Mouse (Mus musculus) natural killer cell, adult 2 months (primary cell): ENCODE data around the gene Celsr2.

Source experiments
- DNase-seq, 2 experiments: peaks; one replicate each; pipeline ENCODE4 v3.0.0; 2022; ENCODE audit warnings: low spot score in 2 of 2

Gene Celsr2

GRCm38 (mm10) chr3:108411754-108412121 is 3.6 kb downstream of the Celsr2 start:
- DNase-seq, result no peak

- DNase-seq, result no peak
Measured at GRCm38 (mm10) chr3:108411026-108411753, 4.2 kb downstream of the Celsr2 start.

GRCm38 (mm10) chr3:108410359-108410714 is 5.0 kb downstream of the Celsr2 start:
- DNase-seq, result no peak

GRCm38 (mm10) chr3:108409656-108410358 is 5.5 kb downstream of the Celsr2 start:
- DNase-seq, result no peak

DNA sequence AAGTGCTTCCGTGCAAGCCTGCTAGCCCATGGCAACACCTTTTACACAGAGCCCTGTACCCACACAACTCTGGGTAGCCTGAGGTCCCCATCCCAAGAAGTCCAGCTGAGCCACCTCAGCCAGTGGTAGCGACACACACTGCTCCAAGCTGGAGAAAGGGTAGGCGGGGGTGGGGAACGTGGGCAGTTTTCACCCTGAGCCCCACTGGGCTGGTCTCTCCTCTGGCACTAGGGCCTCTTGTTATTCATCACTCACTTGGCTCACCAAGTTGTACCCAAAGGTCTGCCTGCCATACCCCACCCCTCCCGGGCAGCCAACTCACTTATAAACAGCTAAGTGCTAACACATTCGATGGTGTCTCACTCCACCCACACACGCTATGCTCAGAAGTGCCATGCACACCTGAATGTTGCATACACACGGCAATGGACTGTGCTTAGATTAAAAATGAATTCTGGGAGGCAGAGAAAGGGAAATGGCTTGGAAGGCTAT is 6.8 kb downstream of the Celsr2 start:
- DNase-seq, result no peak

DNA sequence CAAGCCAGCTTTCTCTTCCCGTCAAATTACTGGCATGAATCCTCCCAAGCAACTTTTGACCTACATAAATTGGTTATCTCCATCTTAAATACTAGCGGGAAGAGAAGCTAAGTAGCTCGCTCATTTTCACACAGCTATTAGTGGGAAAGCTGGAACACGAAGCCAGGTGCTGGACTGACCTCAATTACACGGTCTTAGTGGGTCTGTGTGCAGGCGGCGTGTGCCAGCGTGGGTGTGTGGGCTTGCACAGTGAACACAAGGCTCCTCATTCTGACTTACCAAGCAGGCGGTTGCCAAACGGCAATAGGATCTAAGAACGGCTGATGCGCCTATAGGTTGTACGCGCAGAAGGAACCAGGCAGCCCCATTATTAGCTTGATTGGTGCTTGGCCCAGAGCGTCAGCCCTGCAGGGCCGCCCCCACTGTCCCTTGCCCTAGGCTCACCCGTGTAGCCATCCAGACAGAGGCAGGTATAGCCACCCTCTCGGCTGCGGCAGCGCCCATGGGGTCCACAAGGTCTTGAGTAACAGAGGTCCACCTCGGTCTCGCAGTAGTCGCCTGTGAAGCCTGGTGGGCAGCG is 9.0 kb downstream of the Celsr2 start:
- DNase-seq, result no peak

DNA sequence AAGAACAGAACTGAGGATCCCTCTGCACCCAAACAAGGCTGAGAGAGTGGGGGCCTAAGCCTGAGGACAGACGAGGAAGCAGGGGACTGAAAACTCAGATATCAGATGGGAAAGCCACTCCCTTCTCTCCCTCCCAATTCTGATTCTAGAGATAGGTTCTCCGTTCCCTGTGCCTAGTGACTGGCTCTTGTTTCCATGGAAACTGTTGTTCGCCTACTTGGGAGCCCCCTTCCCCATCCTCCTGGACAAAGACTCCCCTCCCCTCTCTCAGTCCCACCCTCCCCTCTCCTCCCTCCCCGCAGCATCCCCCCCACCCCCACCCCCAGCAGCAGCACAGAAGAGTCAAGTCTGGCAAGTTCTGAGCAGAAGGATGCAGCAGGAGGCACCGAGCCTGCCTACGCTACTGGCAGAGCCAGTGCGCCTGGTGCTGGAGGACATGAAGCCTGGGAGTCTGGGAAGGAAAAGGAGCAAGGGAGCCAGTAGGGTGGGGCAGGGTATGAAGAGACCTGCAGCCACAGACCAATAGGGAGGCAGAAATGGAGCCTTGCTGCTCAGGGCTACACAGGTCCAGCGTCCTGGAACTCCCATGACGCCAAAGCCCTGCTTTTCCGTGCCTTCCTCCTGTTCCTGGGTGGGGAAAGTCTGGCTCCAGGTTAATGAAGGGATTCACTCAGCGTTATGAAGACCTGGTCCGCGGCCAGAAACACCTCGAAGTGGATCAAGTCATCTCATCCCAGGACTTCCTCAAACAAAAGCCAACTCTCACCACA is 9.6 kb downstream of the Celsr2 start:
- DNase-seq, result no peak

DNA sequence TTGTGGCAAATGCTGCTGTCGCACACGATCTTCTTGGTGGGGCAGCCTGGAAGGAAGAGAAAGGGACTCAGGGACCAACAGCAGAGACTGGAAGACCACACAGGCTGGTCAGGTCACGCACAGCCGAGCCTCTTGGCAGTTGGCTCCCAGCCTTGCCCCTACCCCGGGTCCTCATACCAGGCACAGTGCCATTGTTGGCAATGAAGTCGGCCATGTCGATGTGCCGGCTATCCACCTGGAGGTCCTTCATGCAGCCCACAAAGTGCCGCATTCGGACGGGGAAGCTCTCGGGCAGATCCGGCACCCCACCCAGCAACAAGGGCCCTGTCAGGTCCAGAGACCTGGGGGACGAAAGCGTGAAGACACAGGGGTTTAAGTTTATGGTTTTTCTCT is 12.8 kb downstream of the Celsr2 start:
- DNase-seq, result no peak

DNA sequence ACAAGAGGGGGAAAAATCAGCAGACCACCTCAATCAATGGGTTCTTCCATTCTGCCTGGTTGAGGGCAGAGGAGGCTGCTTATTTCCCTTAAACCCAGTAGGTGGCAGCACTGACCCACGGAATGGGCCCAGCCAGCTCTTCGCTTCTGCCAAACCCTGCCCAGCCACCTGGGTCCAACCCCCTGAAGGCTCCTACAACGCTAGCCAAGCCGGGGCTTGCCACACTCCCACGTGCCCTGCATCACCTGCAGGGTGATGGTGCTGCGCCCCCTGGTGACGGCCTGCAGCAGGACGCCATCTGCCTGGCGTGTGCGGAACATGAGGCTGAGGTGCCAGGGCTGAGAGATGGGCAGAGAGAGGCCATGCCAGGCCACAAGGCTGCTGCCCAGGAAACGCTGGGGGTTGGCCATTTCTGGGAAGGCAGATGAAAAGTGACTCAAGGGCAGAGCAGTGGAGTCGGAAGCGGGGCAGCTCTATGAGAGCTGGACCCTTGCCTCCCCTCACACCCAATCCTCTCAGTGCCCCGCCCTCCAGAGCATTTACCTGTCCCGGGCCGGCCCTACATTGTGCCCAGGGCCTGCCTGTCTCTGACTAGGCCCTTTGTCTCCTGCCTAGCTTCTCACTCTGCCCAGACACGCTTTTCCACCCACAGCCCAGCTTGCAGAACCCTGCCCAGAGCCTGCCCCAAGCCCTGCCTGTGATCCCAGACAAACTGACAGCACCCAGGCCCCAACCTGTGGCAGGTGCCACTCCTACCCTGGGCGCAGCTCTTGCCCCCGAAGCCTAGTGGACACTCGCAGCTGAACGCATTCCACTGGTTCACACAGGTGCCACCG is 13.4 kb downstream of the Celsr2 start:
- DNase-seq, result peak; percentile 83 to 94

GRCm38 (mm10) chr3:108400442-108400841 is 14.9 kb downstream of the Celsr2 start:
- no peak for DNase-seq

DNA sequence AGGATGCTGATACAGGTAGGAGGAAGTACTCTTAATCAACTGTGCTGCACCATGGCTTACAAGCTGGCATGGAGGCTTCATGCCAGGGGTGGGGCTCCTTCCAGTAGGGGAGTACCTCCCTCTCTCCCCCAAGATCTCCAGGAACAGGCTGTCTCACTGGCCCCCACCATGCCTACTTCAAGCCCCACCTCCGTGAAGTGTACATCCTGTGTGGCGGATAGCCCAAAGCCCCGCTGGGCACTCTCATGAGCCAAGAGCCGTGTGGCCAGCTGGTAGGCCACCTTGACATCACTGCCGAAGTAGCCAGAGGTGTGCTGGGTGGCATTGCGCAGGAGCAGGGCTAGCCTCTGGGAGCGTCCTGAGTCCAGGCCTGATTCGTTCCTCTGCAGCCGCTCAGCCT is 17.1 kb downstream of the Celsr2 start:
- DNase-seq, result no peak

GRCm38 (mm10) chr3:108392793-108393192 is 22.6 kb downstream of the Celsr2 start:
- no peak for DNase-seq

DNA sequence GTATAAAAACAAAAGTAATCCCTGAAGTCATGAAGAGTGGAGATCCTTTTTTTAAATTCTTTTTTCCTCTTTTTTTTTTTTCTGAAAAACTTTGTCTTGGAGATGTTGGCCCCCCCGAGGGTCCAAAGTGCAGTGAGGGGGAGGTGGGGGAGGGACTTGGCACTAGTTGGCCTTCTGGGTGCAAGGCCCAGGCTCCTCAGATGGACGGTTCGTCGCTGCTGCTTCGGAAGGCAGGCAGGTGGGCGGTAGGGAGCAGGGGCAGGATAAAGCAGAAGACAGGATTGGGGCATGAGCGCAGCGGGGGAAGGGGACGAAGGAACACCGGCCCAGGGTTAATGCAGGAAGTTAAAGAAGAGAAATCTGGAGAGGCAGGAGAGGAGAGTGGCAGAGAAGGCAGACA is 23.1 kb downstream of the Celsr2 start:
- no peak for DNase-seq

GRCm38 (mm10) chr3:108389111-108389545 is 26.2 kb downstream of the Celsr2 start:
- peak; percentile 93 to 96 for DNase-seq

GRCm38 (mm10) chr3:108386186-108386585 is 29.2 kb downstream of the Celsr2 start:
- no peak for DNase-seq

DNA sequence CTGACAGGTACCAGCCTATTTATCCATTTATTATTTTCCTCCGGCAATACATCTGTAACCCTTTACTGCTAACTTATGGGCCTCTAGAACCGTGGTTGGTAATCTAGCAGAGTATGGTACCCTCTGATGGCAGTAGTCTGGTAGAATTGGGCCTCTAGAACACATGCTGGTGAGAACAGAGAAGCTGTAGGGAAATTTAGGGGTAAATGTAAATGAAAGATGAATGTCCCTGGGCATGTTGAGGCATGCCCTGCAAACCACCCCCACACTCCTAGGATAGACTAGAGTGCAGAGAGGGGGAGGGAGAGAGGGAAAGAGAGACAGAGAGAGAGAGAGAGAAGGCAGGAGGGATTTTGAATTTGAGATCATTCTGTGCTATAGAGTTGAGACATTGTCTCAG is 30.9 kb downstream of the Celsr2 start:
- no peak for DNase-seq

DNA sequence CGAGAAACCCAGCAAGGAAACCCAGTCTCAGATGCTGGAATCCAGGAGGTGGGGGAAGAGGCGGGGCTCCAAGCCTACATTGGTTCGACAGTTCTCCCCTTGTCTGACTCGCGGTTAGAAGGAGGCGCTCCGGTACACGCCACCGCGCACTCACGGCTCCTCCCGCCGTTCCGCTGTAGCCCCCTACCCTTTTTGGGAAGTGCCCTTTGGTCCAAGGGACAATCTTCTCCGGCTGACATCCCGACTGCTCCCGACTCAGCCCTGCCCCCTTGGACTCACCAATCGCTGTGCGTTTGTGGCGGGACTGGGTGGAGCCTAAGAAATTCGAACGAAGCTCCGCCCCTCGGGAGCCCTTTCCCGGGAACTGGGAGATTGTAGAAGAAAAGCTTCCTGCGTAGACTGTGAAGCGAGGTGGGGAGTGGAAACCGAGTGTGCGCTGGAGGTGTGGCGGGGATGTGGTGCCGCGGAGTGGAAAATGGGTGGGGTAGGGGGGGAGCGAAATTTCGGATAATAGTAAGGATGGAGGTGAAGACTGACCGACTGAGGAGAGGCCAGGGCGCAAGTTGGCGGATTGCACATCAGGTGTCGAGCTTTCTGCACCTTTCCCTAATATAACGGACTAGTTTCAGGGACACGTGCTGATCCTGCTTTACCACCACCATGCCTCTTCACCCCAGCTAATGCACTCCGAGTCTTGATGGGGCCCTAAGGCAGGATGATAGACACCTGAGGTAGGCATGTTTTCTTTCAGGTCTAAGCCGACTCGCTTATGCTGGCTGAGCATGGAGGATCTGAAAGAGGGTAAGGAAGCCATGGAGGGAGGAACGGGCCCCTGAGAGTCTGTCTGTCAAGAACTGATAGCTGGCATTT is 31.6 kb downstream of the Celsr2 start, which contains the start of gene Psrc1:
Gene Psrc1 (plus strand): TSS at position 355 of the 870 bp plus-strand sequence.
- DNase-seq, result peak; percentile 18 to 23

- DNase-seq, result peak in 1 of 2 experiments; percentile 6
Measured at GRCm38 (mm10) chr3:108381945-108382875, 33.1 kb downstream of the Celsr2 start.

GRCm38 (mm10) chr3:108380695-108381094 is 34.7 kb downstream of the Celsr2 start:
- DNase-seq, result no peak
